Mouse (Mus musculus) spleen, adult 2 months (tissue): ENCODE data around the gene Aggf1. TPM values are rescaled to one million over a fixed set of nuclear protein-coding genes. Genes with fewer than 3 reads are reported as not detected.
A peak's percentile ranks its signal among the peaks of the same experiment; 100 is the strongest.

Source experiments
- DNase-seq, 2 experiments: peaks; one replicate each; pipeline versions ENCODE4 v3.0.0 to v3.0.0-alpha.2; 2012 to 2021; ENCODE audit warnings: low spot score in 2 of 2, low read depth in 1 of 2
- H3K27ac ChIP-seq: fragments of 200-500 bp; 2 replicates; pipeline ENCODE4 v1.5.1; 2012; ENCODE audit warnings: low read length, inconsistent platforms; ENCODE audit not compliant: insufficient read depth
- H3K27me3 ChIP-seq: fragments of 200-500 bp; 2 replicates; pipeline ENCODE4 v1.6.1; 2012; ENCODE audit warnings: mild to moderate bottlenecking, moderate library complexity, low read length, inconsistent platforms; ENCODE audit not compliant: control insufficient read depth, insufficient read depth
- H3K36me3 ChIP-seq: fragments of 200-500 bp; 2 replicates; pipeline ENCODE4 v1.6.1; 2012; ENCODE audit warnings: mild to moderate bottlenecking, low read length, inconsistent platforms; ENCODE audit not compliant: control insufficient read depth, insufficient read depth
- H3K4me1 ChIP-seq: fragments of 200-500 bp; 2 replicates; pipeline ENCODE4 v1.6.1; 2011; ENCODE audit warnings: inconsistent platforms; ENCODE audit not compliant: control insufficient read depth, insufficient read depth, insufficient read length
- H3K4me3 ChIP-seq: fragments of 200-500 bp; 2 replicates; pipeline ENCODE4 v1.5.1; 2011; ENCODE audit warnings: mild to moderate bottlenecking, inconsistent platforms; ENCODE audit not compliant: insufficient read depth, insufficient read length; ENCODE audit errors: extremely low read depth
- CTCF ChIP-seq: fragments of 200-500 bp; IDR thresholded peaks from 2 replicates; pipeline ENCODE4 v1.5.1; 2011; ENCODE audit warnings: mild to moderate bottlenecking, inconsistent platforms; ENCODE audit not compliant: insufficient read depth, insufficient read length, insufficient replicate concordance; ENCODE audit errors: extremely low read depth
- POLR2A ChIP-seq: fragments of 200-500 bp; IDR thresholded peaks from 2 replicates; pipeline ENCODE4 v1.6.1; 2011; ENCODE audit warnings: low read depth, low read length, inconsistent platforms
- WGBS: fragments of 180-500 bp; shearing (Covaris S2); methylation state at CpG from one replicate; pipeline ENCODE4 v1.1.7; 2018; 5-methylcytosine and 5-hydroxymethylcytosine counted together
- polyA plus RNA-seq: library from polyadenylated mRNA; depleted of rRNA; stranded (reverse); fragments of >200 nt; gene quantifications from 2 replicates; pipeline ENCODE4 v1.2.3, GENCODE M21; 2012; rRNA removed

The Aggf1 gene
- polyA plus RNA-seq, result 10.9 and 16.0 TPM in 2 replicates

- DNase-seq, result peak; percentile 79 to 89
- TF ChIP-seq CTCF, result no peak
- TF ChIP-seq POLR2A, result no peak
- Histone ChIP-seq H3K27me3 (no peaks in the 10 kb centered on the region), H3K27ac (peak within 1 kb of the TSS; percentile 80), H3K36me3 (peaks cover 7% of the 10 kb centered on the region), H3K4me1 (peaks cover 13% of the 10 kb centered on the region), H3K4me3 (peak within 1 kb of the TSS; percentile 98)
- under 1% methylated on average over 83 of the region's 86 CpGs for WGBS
Observed at GRCm38 (mm10) chr13:95374701-95375553, at the start of gene Aggf1. TSS of gene Aggf1 (minus strand) at chr13:95375352.

GRCm38 (mm10) chr13:95424932-95425331 lies 49.8 kb upstream of the Aggf1 start:
- Histone ChIP-seq H3K4me3 (no peak overlapping the region), H3K27ac (no peak overlapping the region), H3K27me3 (no peaks in the 10 kb centered on the region), H3K36me3 (no peaks in the 10 kb centered on the region), H3K4me1 (no peaks in the 10 kb centered on the region)
- DNase-seq, result no peak
- WGBS, result 88% methylated on average over 7 of the region's 7 CpGs
- TF ChIP-seq POLR2A, result no peak
- no peak for TF ChIP-seq CTCF

GRCm38 (mm10) chr13:95419204-95419749 lies 44.1 kb upstream of the Aggf1 start:
- Histone ChIP-seq H3K27ac (no peak overlapping the region), H3K27me3 (no peaks in the 10 kb centered on the region), H3K36me3 (no peaks in the 10 kb centered on the region), H3K4me1 (peaks cover 4% of the 10 kb centered on the region; the same call in 1 of the 2 replicates), H3K4me3 (no peak overlapping the region)
- peak in 1 of 2 experiments; percentile 14 for DNase-seq
- TF ChIP-seq POLR2A (no peak), CTCF (no peak)
- WGBS, result 40% methylated on average over 8 of the region's 8 CpGs

GRCm38 (mm10) chr13:95418575-95419203 lies 43.5 kb upstream of the Aggf1 start:
- no peak for TF ChIP-seq POLR2A
- Histone ChIP-seq H3K4me3 (no peak overlapping the region), H3K4me1 (peaks cover 4% of the 10 kb centered on the region; the same call in 1 of the 2 replicates), H3K27ac (no peak overlapping the region), H3K36me3 (no peaks in the 10 kb centered on the region), H3K27me3 (no peaks in the 10 kb centered on the region)
- 66% methylated on average over 6 of the region's 6 CpGs for WGBS
- DNase-seq, result no peak

DNA sequence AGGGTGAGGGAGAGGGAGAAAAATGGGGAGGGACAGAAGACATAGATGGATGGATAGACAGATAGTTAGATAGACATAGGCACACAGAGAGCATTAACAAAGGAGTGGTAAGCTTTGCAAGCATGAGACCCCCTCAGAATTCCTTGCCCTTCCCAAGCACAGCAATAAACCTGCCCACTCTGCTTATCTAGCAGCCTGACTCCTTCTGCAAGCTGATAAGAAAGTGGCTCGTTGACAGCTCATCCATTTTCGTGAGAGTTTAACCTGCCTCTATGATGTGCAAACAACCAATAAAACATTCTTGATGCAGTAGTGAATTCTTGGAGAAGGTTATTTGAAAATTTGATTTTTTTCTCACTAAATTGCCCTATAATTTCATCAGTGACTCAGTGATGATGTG lies 37.1 kb upstream of the Aggf1 start:
- Histone ChIP-seq H3K27me3 (no peaks in the 10 kb centered on the region), H3K4me3 (no peak overlapping the region), H3K4me1 (no peaks in the 10 kb centered on the region), H3K27ac (no peak overlapping the region), H3K36me3 (no peaks in the 10 kb centered on the region)
- no peak for TF ChIP-seq CTCF
- no peak for TF ChIP-seq POLR2A
- WGBS, result 45% methylated on average over 2 of the region's 2 CpGs
- no peak for DNase-seq

DNA sequence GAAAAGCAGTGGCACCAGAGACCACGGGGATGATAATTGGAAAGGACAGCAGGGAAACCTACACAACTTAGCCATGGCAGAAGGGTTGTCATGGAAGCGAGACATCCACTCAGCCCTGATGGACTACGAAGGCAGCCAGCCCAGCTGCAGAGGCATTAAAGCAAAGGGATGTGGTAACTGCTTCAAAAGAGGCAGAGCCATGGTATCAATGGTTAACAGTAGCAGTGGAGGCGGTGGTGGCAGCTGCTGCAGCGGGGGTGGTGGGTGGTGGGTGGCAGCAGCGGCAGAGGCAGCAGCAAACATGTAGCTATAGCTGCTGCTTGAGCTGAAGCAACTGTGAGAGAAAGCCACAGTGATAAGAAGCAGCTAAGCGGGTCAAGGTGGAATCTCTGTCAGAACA lies 18.1 kb upstream of the Aggf1 start:
- 68% methylated on average over 7 of the region's 7 CpGs for WGBS
- TF ChIP-seq POLR2A, result no peak
- Histone ChIP-seq H3K4me1 (no peaks in the 10 kb centered on the region), H3K36me3 (no peaks in the 10 kb centered on the region), H3K27me3 (no peaks in the 10 kb centered on the region), H3K27ac (no peak overlapping the region), H3K4me3 (no peak overlapping the region)
- no peak for DNase-seq
